ENCODE assay signal across 8 mouse cellular contexts in genomic region chr16:92300649-92301411, GRCm38 (mm10). TPM values are rescaled to one million over a fixed set of nuclear protein-coding genes. Genes with fewer than 3 reads are reported as not detected.
DNase-seq lines count a peak whose midpoint lies in the region; ATAC-seq lines count a peak whose summit lies in the region.

TSS of gene Smim11 (plus strand) at chr16:92301286.

- H3K27ac ChIP-seq in heart, embryonic 14.5 days (replicated peaks in 1 of 2; ENCODE audit: control insufficient read depth in 1 of 2, insufficient read depth in 1 of 2, low read depth in 2 of 2, low read length in 2 of 2) = peak within 1 kb of the TSS; percentile 81 to 86
- H3K27ac ChIP-seq in liver, embryonic 13.5 days = peak within 1 kb of the TSS; percentile 48
- peak within 1 kb of the TSS; percentile 73 for H3K27ac ChIP-seq in stomach, embryonic 16.5 days (ENCODE audit: low read length)

- peaks cover 9% of the 10 kb centered on the region for H3K36me3 ChIP-seq in heart, embryonic 14.5 days (ENCODE audit: control insufficient read depth, insufficient read depth, low read length)
- no peaks in the 10 kb centered on the region for H3K36me3 ChIP-seq in liver, embryonic 13.5 days
- no peaks in the 10 kb centered on the region for H3K36me3 ChIP-seq in stomach, embryonic 16.5 days (ENCODE audit: control insufficient read depth, insufficient read depth, low read length)

- H3K9ac ChIP-seq in heart, embryonic 14.5 days (ENCODE audit: low read length) = peak within 1 kb of the TSS; percentile 89
- peak within 1 kb of the TSS; percentile 78 for H3K9ac ChIP-seq in liver, embryonic 13.5 days
- H3K9ac ChIP-seq in stomach, embryonic 16.5 days (ENCODE audit: low read length) = peak within 1 kb of the TSS; percentile 84

- 6% methylated on average over 32 of the region's 32 CpGs for WGBS in heart, embryonic 14.5 days
- WGBS in liver, embryonic 13.5 days (ENCODE audit: insufficient replicate concordance) = 10% methylated on average over 32 of the region's 32 CpGs
- 9% methylated on average over 32 of the region's 32 CpGs for WGBS in stomach, embryonic 16.5 days

- H3K4me2 ChIP-seq in heart, embryonic 14.5 days (ENCODE audit: low read length) = peak within 1 kb of the TSS; percentile 86
- H3K4me2 ChIP-seq in liver, embryonic 13.5 days = peak within 1 kb of the TSS; percentile 83
- peak within 1 kb of the TSS; percentile 91 for H3K4me2 ChIP-seq in stomach, embryonic 16.5 days (ENCODE audit: low read depth, low read length)

- H3K4me1 ChIP-seq in heart, embryonic 14.5 days (ENCODE audit: control insufficient read depth in 2 of 2, insufficient read depth in 2 of 2, low read length in 2 of 2) = peaks cover 17 to 21% of the 10 kb centered on the region in 2 experiments
- H3K4me1 ChIP-seq in liver, embryonic 13.5 days (replicated peaks) = peaks cover 34% of the 10 kb centered on the region
- peaks cover 9% of the 10 kb centered on the region for H3K4me1 ChIP-seq in stomach, embryonic 16.5 days (ENCODE audit: control insufficient read depth, insufficient read depth, low read length)

- H3K27me3 ChIP-seq in heart, embryonic 14.5 days (ENCODE audit: control insufficient read depth, insufficient read depth, low read length) = no peaks in the 10 kb centered on the region
- H3K27me3 ChIP-seq in liver, embryonic 13.5 days = no peaks in the 10 kb centered on the region
- H3K27me3 ChIP-seq in stomach, embryonic 16.5 days (ENCODE audit: control insufficient read depth, insufficient read depth, low read length) = no peaks in the 10 kb centered on the region

- DNase-seq in c-Kit-negative CD71-positive TER-119-positive erythroid progenitor cells, embryonic 14.5 days (ENCODE audit: low read depth, low spot score) = peak; percentile 94
- DNase-seq in fibroblast of lung, adult 2 months (ENCODE audit: low read depth) = peak; percentile 92
- peak; percentile 96 for DNase-seq in kidney, postnatal 14 days
- peak; percentile 91 for DNase-seq in liver, embryonic 13.5 days
- DNase-seq in neural tube, embryonic 10.5 days (ENCODE audit: extremely low spot score, low spot score) = peak; percentile 97

- peak within 1 kb of the TSS; percentile 71 to 92 for H3K4me3 ChIP-seq in heart, embryonic 14.5 days (ENCODE audit: control insufficient read depth in 1 of 2, insufficient read depth in 1 of 2, low read depth in 1 of 2, low read length in 2 of 2)
- H3K4me3 ChIP-seq in liver, embryonic 13.5 days (replicated peaks) = peak within 1 kb of the TSS; percentile 75
- H3K4me3 ChIP-seq in stomach, embryonic 16.5 days (replicated peaks; ENCODE audit: low read length) = peak within 1 kb of the TSS; percentile 84

- H3K9me3 ChIP-seq in heart, embryonic 14.5 days (ENCODE audit: control insufficient read depth, low read length) = no peaks in the 10 kb centered on the region
- no peaks in the 10 kb centered on the region for H3K9me3 ChIP-seq in liver, embryonic 13.5 days (replicated peaks)
- no peaks in the 10 kb centered on the region for H3K9me3 ChIP-seq in stomach, embryonic 16.5 days (replicated peaks; ENCODE audit: control insufficient read depth, low read length)

- ATAC-seq in CD4-positive, CD25-positive, alpha-beta regulatory T cell, adult 4 months = peak; percentile 96
- ATAC-seq in heart, embryonic 14.5 days (ENCODE audit: insufficient number of reproducible peaks, insufficient read depth, low FRiP score, low read depth) = peak; percentile 86
- ATAC-seq in liver, embryonic 13.5 days (ENCODE audit: low read depth) = peak; percentile 91
- ATAC-seq in stomach, embryonic 16.5 days (ENCODE audit: insufficient read depth, low FRiP score) = peak; percentile 92

RNA-seq across cellular contexts. Expression of gene Smim11, which starts in this region (rescaled TPM):
- polyA plus RNA-seq in CD4-positive, CD25-positive, alpha-beta regulatory T cell, adult 4 months (2017; shearing (Covaris generic)) = 100 to 1,000 TPM; 134 to 149 TPM
- 129 and 132 TPM in 2 replicates for polyA plus RNA-seq in heart, embryonic 14.5 days (2014; fragmentation: Nextera tagmentation; extraction: Ambion mirVana)
- polyA plus RNA-seq in liver, embryonic 13.5 days (2015; fragmentation: Nextera tagmentation; extraction: Ambion mirVana) = 65.6 and 74.9 TPM in 2 replicates
- 120 and 153 TPM in 2 replicates for polyA plus RNA-seq in stomach, embryonic 16.5 days (2015; fragmentation: Nextera tagmentation; extraction: Ambion mirVana)

Comparison
In these comparisons a context has a peak if more than half of its experiments do, and no peak if none do; other contexts are left out.
1. Peak in every context shown above with its lines: DNase-seq, ATAC-seq, H3K4me3 ChIP-seq and H3K27ac ChIP-seq.